Mouse (Mus musculus) C2C12 (cell line): ENCODE data around the gene E2f1. TPM values are rescaled to one million over a fixed set of nuclear protein-coding genes. Genes with fewer than 3 reads are reported as not detected.
A peak's percentile ranks its signal among the peaks of the same experiment; 100 is the strongest.

Source experiments
- H3K27me3 ChIP-seq: one replicate; pipeline ENCODE4 v1.6.1; 2011; ENCODE audit not compliant: control insufficient read depth, insufficient read depth, insufficient read length
- H3K36me3 ChIP-seq: one replicate; pipeline ENCODE4 v1.6.1; 2011; ENCODE audit not compliant: control insufficient read depth, insufficient read depth
- H3K4me3 ChIP-seq: one replicate; pipeline ENCODE4 v1.5.1; 2011; ENCODE audit warnings: mild to moderate bottlenecking, control low read depth; ENCODE audit not compliant: poor library complexity, insufficient read depth, severe bottlenecking
- H3K79me2 ChIP-seq: one replicate; pipeline ENCODE4 v1.6.1; 2011; ENCODE audit not compliant: control insufficient read depth, insufficient read depth
- H3K79me3 ChIP-seq: one replicate; pipeline ENCODE4 v1.6.1; 2011; ENCODE audit warnings: low read depth, control low read depth
- H3ac ChIP-seq: one replicate; pipeline ENCODE3; 2011; ENCODE audit warnings: low read depth; ENCODE audit not compliant: control insufficient read depth, insufficient read length
- CEBPB ChIP-seq: IDR thresholded peaks from one replicate; pipeline ENCODE4 v1.6.1; 2011; ENCODE audit warnings: low read depth, mild to moderate bottlenecking, control low read depth, moderate library complexity
- CTCF ChIP-seq: IDR thresholded peaks from one replicate; pipeline ENCODE4 v1.5.1; 2011; ENCODE audit not compliant: control insufficient read depth, insufficient read depth, insufficient read length
- FOSL1 ChIP-seq: IDR thresholded peaks from one replicate; pipeline ENCODE4 v1.8.0; 2011; ENCODE audit warnings: mild to moderate bottlenecking, low read length; ENCODE audit not compliant: poor library complexity, insufficient read depth, severe bottlenecking
- MAX ChIP-seq: IDR thresholded peaks from one replicate; pipeline ENCODE4 v1.6.1; 2011; ENCODE audit warnings: mild to moderate bottlenecking, control low read depth
- MYOD1 ChIP-seq: IDR thresholded peaks from one replicate; pipeline ENCODE4 v1.6.1; 2011; ENCODE audit warnings: low read depth; ENCODE audit not compliant: control insufficient read depth, insufficient read length
- MYOG ChIP-seq: IDR thresholded peaks from one replicate; pipeline ENCODE4 v1.6.1; 2011; ENCODE audit not compliant: control insufficient read depth, insufficient read length; ENCODE audit errors: extremely low read depth
- USF1 ChIP-seq: IDR thresholded peaks from one replicate; pipeline ENCODE4 v1.6.1; 2011; ENCODE audit warnings: low read depth, mild to moderate bottlenecking, control low read depth, moderate library complexity
- polyA plus RNA-seq: library from polyadenylated mRNA; unstranded; fragments of >200 nt; fragmentation: generic; extraction: Trizol; gene quantifications from one replicate; pipeline ENCODE4 v1.2.1, GENCODE M21; 2012; ENCODE audit warnings: missing spikeins

Gene E2f1
- polyA plus RNA-seq, 1 experiment = 33.3 TPM

DNA sequence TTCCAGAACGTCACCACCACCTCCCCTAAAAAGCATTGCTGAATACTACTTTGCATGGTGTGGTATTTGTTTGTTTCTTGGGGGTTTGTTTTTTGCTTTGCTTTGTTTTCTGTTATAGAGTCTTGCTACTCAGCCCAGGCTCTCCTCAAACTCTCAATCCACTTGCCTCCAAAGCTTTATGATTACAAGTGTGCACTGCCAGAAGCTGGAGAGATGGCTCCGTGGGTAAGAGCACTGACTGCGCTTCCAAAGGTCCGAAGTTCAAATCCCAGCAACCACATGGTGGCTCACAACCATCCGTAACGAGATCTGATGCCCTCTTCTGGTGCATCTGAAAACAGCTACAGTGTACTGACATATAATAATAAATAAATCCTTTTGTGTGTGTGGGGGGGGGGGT is 30.9 kb upstream of the E2f1 start:
- TF ChIP-seq CTCF (no peak), MAX (no peak), MYOG (no peak), FOSL1 (no peak), CEBPB (no peak), USF1 (no peak), MYOD1 (no peak)
- no peaks in the 10 kb centered on the region for H3K27me3 ChIP-seq
- no peak overlapping the region for H3K4me3 ChIP-seq
- H3K79me2 ChIP-seq = no peaks in the 10 kb centered on the region
- H3K79me3 ChIP-seq = no peaks in the 10 kb centered on the region
- H3ac ChIP-seq = no peak overlapping the region
- H3K36me3 ChIP-seq = no peaks in the 10 kb centered on the region

DNA sequence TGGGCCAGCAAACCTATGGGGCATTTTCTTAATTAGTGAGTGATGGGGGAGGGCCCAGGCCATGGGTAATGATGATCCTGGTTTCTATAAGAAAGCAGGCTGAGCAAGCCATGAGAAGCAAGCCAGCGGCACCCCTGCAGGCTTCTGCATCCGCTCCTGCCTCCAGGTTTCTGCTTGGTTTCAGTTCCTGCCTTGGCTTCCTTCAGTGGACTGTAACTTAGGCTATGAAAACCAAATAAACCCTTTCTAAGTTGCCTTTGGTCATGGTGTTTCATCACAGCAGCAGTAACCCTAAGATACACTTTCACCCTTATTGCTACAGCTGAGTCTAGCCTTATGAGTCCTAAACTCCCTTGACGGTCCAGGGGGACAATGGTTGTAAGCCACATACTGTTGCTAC is 27.7 kb upstream of the E2f1 start:
- Histone ChIP-seq H3K27me3 (no peaks in the 10 kb centered on the region), H3K79me2 (no peaks in the 10 kb centered on the region), H3K4me3 (no peak overlapping the region), H3ac (no peak overlapping the region), H3K79me3 (no peaks in the 10 kb centered on the region), H3K36me3 (no peaks in the 10 kb centered on the region)
- TF ChIP-seq CTCF = no peak
- TF ChIP-seq CEBPB = no peak

DNA sequence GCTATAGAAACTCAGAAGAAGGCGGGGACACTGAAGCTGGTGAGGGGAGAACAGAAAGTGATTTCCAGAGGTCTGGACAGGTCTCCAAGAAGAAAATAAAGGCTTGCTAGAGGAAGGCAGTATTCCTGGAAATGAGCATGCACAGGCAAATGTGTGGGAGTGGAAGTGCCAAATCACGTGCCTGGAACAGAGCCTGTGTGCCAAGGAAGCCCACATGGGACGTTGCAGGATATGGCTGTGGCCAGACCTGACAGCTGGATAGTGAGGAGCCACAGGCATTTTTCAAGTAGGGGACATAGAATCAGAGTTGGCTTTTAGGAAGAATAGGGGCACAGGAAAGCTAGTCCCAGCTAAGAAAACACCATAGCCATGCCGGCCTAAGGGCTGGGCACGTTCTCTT is 26.1 kb upstream of the E2f1 start:
- H3K79me3 ChIP-seq = no peaks in the 10 kb centered on the region
- no peak overlapping the region for H3K4me3 ChIP-seq
- no peaks in the 10 kb centered on the region for H3K79me2 ChIP-seq
- no peaks in the 10 kb centered on the region for H3K27me3 ChIP-seq
- H3K36me3 ChIP-seq = no peaks in the 10 kb centered on the region
- TF ChIP-seq USF1 (peak; percentile 49), FOSL1 (no peak)
- no peak overlapping the region for H3ac ChIP-seq

DNA sequence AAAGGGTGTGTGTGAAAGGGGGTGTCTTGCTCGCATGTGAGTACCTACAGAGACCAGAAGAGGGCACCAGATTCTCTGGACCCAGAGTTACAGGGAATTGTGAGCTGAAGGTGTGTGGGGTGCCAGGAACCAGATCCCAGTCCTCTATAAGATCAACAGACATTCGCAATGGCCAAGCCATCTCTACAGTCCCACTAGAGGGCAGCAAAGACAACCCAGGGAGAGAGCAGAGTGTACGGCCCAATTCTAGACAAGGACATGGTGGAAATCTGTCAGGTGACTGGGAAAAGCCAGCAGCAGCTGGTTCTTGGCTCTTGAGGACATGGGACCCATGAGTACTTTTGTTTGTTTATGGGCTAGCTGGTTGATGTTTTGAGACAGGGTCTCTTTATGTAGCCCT is 23.3 kb upstream of the E2f1 start:
- TF ChIP-seq CTCF = peak; percentile 12
- TF ChIP-seq MAX = no peak
- Histone ChIP-seq H3ac (no peak overlapping the region), H3K79me3 (no peaks in the 10 kb centered on the region), H3K27me3 (peaks cover 5% of the 10 kb centered on the region), H3K36me3 (no peaks in the 10 kb centered on the region), H3K79me2 (no peaks in the 10 kb centered on the region), H3K4me3 (no peak overlapping the region)

DNA sequence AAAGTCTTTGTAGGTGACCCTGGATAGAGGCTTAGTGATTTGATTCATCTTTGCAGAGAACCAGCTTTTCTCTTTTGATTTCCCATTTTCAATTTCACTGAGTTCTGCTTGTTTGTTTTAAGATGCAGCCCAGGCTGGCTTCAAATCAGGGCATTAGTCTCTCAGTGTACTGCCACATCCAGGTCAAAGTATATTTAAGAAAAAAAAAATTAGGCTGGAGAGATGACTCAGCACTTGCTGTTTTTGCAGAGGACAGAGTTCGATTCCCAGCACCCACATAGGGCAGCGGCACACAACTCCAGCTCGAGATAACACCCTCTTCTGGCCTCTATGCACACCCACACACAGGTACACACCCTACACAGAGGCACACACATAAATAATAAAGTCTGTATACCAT is 21.5 kb upstream of the E2f1 start:
- no peaks in the 10 kb centered on the region for H3K79me3 ChIP-seq
- H3K27me3 ChIP-seq = peaks cover 8% of the 10 kb centered on the region
- H3K36me3 ChIP-seq = no peaks in the 10 kb centered on the region
- no peak overlapping the region for H3K4me3 ChIP-seq
- no peak overlapping the region for H3ac ChIP-seq
- TF ChIP-seq USF1 = no peak
- no peak for TF ChIP-seq MYOG
- TF ChIP-seq CTCF = no peak
- H3K79me2 ChIP-seq = no peaks in the 10 kb centered on the region

DNA sequence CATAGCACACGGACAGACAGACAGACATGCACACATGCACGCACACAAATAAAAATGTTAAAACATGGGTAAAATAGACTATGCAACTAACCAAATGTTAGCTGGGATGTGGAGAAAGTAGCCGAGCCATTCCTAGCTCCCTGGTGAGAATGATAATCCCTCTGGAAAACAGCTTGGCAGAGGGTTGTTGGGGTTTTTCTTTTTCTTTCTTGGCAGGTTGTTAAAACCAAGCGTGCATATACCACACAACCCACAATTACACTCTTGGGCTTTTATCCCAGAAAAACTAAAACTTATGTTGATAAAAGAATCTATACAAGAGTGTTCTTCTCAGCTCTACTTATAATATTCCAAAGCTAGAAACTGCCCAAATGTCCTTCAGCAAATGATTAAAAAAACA is 19.4 kb upstream of the E2f1 start:
- no peaks in the 10 kb centered on the region for H3K79me2 ChIP-seq
- no peak overlapping the region for H3ac ChIP-seq
- no peaks in the 10 kb centered on the region for H3K36me3 ChIP-seq
- H3K79me3 ChIP-seq = no peaks in the 10 kb centered on the region
- no peak overlapping the region for H3K4me3 ChIP-seq
- TF ChIP-seq USF1 (no peak), MYOG (no peak), CEBPB (no peak), CTCF (no peak), FOSL1 (no peak), MYOD1 (no peak), MAX (no peak)
- peaks cover 8% of the 10 kb centered on the region for H3K27me3 ChIP-seq

DNA sequence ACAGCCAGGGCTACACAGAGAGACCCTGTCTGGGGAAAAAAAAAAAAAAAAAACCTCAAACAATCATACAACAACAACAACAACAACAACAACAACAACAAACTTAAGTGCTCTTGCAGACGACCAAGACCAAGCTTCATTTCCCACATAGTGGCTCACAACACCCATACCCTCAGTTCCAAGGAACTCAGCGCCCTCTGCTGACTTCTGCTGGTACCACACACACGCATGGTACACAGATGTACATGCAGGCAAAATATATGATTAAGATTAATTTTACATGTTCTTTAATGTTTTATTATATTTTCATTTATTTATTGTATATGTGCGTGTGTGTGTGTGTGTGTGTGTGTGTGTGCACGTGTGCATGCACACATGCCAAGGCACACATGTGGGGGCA is 16.7 kb upstream of the E2f1 start:
- TF ChIP-seq CEBPB (no peak), CTCF (peak; percentile 29)

More for the DNA sequence above, 16.7 kb upstream of the E2f1 start:
- Histone ChIP-seq H3K79me3 (no peaks in the 10 kb centered on the region), H3K79me2 (no peaks in the 10 kb centered on the region), H3K4me3 (no peak overlapping the region), H3K36me3 (no peaks in the 10 kb centered on the region), H3K27me3 (peaks cover 8% of the 10 kb centered on the region), H3ac (no peak overlapping the region)
